Mouse (Mus musculus) liver, adult 2 months (tissue): ENCODE measurements at regions not wholly inside any gene's neighbourhood (a gene's known extent, or its start where the extent isn't known, plus 50 kb on each side); places are given as distances from the start of the nearest gene placed in this dataset.

Experiments
- DNase-seq: peaks from one replicate; pipeline ENCODE4 v3.0.0-alpha.2; 2011; ENCODE audit warnings: low read depth, low spot score; ENCODE audit errors: extremely low read depth
- H3K27ac ChIP-seq: fragments of 200-500 bp; replicated peaks from 2 replicates; pipeline ENCODE4 v1.5.1; 2012; ENCODE audit warnings: low read depth, mild to moderate bottlenecking, control low read depth, inconsistent platforms, low read length; ENCODE audit not compliant: insufficient read depth
- H3K27me3 ChIP-seq: fragments of 200-500 bp; 2 replicates; pipeline ENCODE4 v1.6.1; 2012; ENCODE audit warnings: mild to moderate bottlenecking, moderate library complexity, low read length, inconsistent platforms; ENCODE audit not compliant: control insufficient read depth, insufficient read depth
- H3K36me3 ChIP-seq: fragments of 200-500 bp; 2 replicates; pipeline ENCODE4 v1.6.1; 2012; ENCODE audit warnings: low read length, inconsistent platforms; ENCODE audit not compliant: control insufficient read depth, insufficient read depth
- H3K4me1 ChIP-seq: fragments of 200-500 bp; 2 replicates; pipeline ENCODE4 v1.6.1; 2011; ENCODE audit warnings: low read length; ENCODE audit not compliant: control insufficient read depth, insufficient read depth
- H3K4me3 ChIP-seq: fragments of 200-500 bp; 2 replicates; pipeline ENCODE4 v1.5.1; 2011; ENCODE audit warnings: low read depth, mild to moderate bottlenecking, control low read depth, low read length, moderate library complexity; ENCODE audit not compliant: insufficient read depth
- H3K79me2 ChIP-seq: fragments of 200-500 bp; 2 replicates; pipeline ENCODE4 v1.6.1; 2012; ENCODE audit warnings: inconsistent platforms, mild to moderate bottlenecking, low read length, moderate library complexity; ENCODE audit not compliant: control insufficient read depth, insufficient read depth
- H3K9ac ChIP-seq: fragments of 200-500 bp; 2 replicates; pipeline ENCODE4 v1.6.1; 2012; ENCODE audit warnings: low read depth, mild to moderate bottlenecking, control low read depth, inconsistent platforms, low read length
- CTCF ChIP-seq: fragments of 200-500 bp; IDR thresholded peaks from 2 replicates; pipeline ENCODE4 v1.5.1; 2011; ENCODE audit warnings: low read depth, low read length, control low read depth
- POLR2A ChIP-seq: fragments of 200-500 bp; IDR thresholded peaks from 2 replicates; pipeline ENCODE4 v1.6.1; 2011; ENCODE audit warnings: low read length, control low read depth; ENCODE audit not compliant: insufficient read depth; ENCODE audit errors: extremely low read depth
- WGBS: fragments of 180-500 bp; shearing (Covaris S2); methylation state at CpG from one replicate; pipeline ENCODE4 v1.1.7; 2018; 5-methylcytosine and 5-hydroxymethylcytosine counted together

DNA sequence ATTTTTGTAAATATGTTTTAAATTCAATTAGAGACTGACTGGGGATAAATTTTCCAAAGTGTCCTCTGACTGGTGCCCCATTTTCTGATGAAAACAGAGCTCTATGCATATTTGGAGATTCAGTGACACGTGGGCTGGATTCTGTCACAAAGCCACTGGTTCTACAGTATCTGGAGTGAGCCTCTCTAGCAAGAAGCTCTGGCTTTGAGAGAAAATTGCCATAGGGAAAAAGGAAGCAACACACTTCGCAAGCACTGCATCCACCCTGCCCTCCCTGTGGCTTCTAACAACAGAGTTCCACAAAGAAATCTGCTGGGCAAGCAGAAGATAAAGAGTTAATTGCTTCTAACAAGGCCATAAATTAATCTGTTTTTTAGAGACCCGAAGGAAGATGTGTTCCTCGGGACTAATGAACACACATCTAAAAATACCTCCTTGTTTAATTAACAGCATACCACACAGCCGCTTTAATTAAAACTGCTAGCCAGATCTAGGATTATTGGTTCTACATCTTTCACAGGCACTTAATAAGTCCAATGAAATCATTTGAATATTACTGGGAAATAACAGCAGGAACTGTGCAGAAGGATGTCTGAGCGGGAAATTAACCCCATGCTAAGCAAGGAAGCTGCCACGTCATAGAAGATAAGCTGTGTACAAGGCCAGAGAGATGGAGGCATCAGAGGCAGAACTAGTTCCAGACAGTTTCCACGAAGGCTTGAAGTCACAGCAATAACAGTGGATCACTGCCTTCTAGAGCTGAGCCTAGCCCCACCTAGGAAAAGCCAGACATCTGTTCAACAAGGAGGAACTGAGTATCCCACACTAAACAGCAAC lies 113.7 kb upstream of the Ccdc85a start:
- Histone ChIP-seq H3K36me3 (no peaks in the 10 kb centered on the region), H3K27me3 (no peaks in the 10 kb centered on the region), H3K27ac (no peak overlapping the region; the same call in 1 of the 2 replicates), H3K79me2 (no peaks in the 10 kb centered on the region), H3K4me1 (peaks cover 18% of the 10 kb centered on the region), H3K4me3 (no peak overlapping the region), H3K9ac (no peak overlapping the region)
- WGBS = 51% methylated on average over 8 of the region's 8 CpGs
- no peak for TF ChIP-seq POLR2A
- TF ChIP-seq CTCF = no peak
- no peak for DNase-seq

GRCm38 (mm10) chr11:28695031-28695430 lies 110.9 kb upstream of the Ccdc85a start:
- Histone ChIP-seq H3K4me1 (peaks cover 15% of the 10 kb centered on the region), H3K79me2 (no peaks in the 10 kb centered on the region), H3K4me3 (no peak overlapping the region), H3K27ac (peak overlapping the region; percentile 96; the same call in 1 of the 2 replicates), H3K36me3 (no peaks in the 10 kb centered on the region), H3K27me3 (no peaks in the 10 kb centered on the region), H3K9ac (no peak overlapping the region)
- peak; percentile 99 for DNase-seq
- WGBS = 18% methylated on average over 3 of the region's 3 CpGs
- TF ChIP-seq CTCF = no peak
- TF ChIP-seq POLR2A = no peak

GRCm38 (mm10) chr11:28693303-28693702 lies 109.2 kb upstream of the Ccdc85a start:
- peaks cover 16% of the 10 kb centered on the region for H3K4me1 ChIP-seq
- H3K79me2 ChIP-seq = no peaks in the 10 kb centered on the region
- H3K36me3 ChIP-seq = no peaks in the 10 kb centered on the region
- no peak overlapping the region for H3K4me3 ChIP-seq
- H3K9ac ChIP-seq = no peak overlapping the region
- no peaks in the 10 kb centered on the region for H3K27me3 ChIP-seq
- 68% methylated on average over 1 of the region's 1 CpGs for WGBS
- no peak overlapping the region for H3K27ac ChIP-seq
- no peak for TF ChIP-seq POLR2A
- no peak for TF ChIP-seq CTCF
- DNase-seq = no peak

- Histone ChIP-seq H3K9ac (no peak overlapping the region), H3K27ac (no peak overlapping the region), H3K79me2 (no peaks in the 10 kb centered on the region), H3K4me3 (no peak overlapping the region), H3K36me3 (no peaks in the 10 kb centered on the region), H3K4me1 (peaks cover 14% of the 10 kb centered on the region), H3K27me3 (no peaks in the 10 kb centered on the region)
- WGBS = 53% methylated on average over 3 of the region's 3 CpGs
- DNase-seq = no peak
- TF ChIP-seq POLR2A (no peak), CTCF (no peak)
Measured at GRCm38 (mm10) chr11:28692263-28693194, 108.4 kb upstream of the Ccdc85a start.

GRCm38 (mm10) chr11:28688436-28688835 lies 104.3 kb upstream of the Ccdc85a start:
- H3K4me1 ChIP-seq = peaks cover 7% of the 10 kb centered on the region
- no peaks in the 10 kb centered on the region for H3K79me2 ChIP-seq
- DNase-seq = no peak
- H3K9ac ChIP-seq = no peak overlapping the region
- WGBS = 52% methylated on average over 1 of the region's 1 CpGs
- no peaks in the 10 kb centered on the region for H3K27me3 ChIP-seq
- TF ChIP-seq POLR2A (no peak), CTCF (no peak)
- H3K27ac ChIP-seq = no peak overlapping the region
- H3K36me3 ChIP-seq = no peaks in the 10 kb centered on the region
- H3K4me3 ChIP-seq = no peak overlapping the region
